Mouse (Mus musculus) T-helper 2 cell (primary cell): ENCODE measurements around the gene Mep1a.
"Not testable (repeated sequence)": the region's sequence is repeated elsewhere in the genome, so short reads cannot be mapped to it uniquely, and the experiment has no call there.

Experiments
- in situ Hi-C: fragments of 300-600 bp; cut with MboI, MseI; formaldehyde crosslinking; loops from one replicate; pipeline ENCODE4 v1.15.1; 2025; ENCODE audit warnings: high pct_unique_total_duplicates

Mep1a gene

GRCm38 (mm10) chr17:43502592-43502991 lies at the start of gene Mep1a:
Gene Mep1a, minus strand, starts transcription at chr17:43502812.
- in situ Hi-C loops, result no loop called here

- in situ Hi-C loops, result no loop called here
Observed at GRCm38 (mm10) chr17:43551122-43551630, 48.6 kb upstream of the Mep1a start.

DNA sequence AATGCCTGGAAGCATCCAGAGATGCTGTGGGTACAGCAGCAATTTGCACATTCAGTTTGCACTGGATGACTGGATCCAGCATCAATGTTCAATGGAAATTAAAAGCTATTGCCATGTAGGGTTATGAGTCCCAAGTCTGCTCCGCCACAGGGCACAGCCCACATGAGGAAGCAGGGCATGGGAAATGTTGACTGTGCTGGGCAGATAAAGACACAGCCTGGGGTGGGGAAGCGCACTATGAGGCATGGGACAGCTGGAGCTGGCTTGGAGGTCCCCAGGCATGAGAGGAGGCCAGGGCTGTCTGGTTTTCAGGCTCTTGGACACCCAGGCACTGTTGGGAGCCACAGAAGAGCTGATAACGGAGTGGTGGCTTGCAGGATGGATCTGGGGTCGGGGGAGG lies 41.4 kb upstream of the Mep1a start:
- in situ Hi-C loops, result no loop called here

GRCm38 (mm10) chr17:43543539-43543938 lies 40.9 kb upstream of the Mep1a start, which contains the start of gene Ankrd66:
Gene Ankrd66, minus strand, starts transcription at chr17:43543639.
- in situ Hi-C loops, result no loop called here

DNA sequence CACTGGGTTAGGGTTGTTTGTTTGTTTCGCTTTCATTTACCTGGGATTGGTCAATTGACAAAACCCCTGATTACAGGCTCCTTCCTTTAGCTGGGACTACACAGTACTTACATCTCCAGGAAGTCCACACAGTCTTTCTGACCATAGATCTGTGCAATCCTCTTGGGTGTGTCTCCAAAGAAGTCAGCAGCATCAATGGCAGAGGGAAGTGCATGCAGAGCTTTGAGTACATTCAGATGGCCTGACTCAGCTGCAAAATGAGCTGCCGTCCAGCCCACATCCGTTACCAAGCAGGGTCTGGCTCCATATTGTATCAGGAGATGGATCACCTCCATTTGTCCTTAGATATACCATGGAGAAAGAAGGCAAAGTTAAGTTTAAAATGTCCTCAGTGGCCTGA lies 36.2 kb upstream of the Mep1a start:
- in situ Hi-C loops, result no loop called here

- in situ Hi-C loops, result not testable (repeated sequence)
Observed at GRCm38 (mm10) chr17:43536841-43537240, 34.2 kb upstream of the Mep1a start.

DNA sequence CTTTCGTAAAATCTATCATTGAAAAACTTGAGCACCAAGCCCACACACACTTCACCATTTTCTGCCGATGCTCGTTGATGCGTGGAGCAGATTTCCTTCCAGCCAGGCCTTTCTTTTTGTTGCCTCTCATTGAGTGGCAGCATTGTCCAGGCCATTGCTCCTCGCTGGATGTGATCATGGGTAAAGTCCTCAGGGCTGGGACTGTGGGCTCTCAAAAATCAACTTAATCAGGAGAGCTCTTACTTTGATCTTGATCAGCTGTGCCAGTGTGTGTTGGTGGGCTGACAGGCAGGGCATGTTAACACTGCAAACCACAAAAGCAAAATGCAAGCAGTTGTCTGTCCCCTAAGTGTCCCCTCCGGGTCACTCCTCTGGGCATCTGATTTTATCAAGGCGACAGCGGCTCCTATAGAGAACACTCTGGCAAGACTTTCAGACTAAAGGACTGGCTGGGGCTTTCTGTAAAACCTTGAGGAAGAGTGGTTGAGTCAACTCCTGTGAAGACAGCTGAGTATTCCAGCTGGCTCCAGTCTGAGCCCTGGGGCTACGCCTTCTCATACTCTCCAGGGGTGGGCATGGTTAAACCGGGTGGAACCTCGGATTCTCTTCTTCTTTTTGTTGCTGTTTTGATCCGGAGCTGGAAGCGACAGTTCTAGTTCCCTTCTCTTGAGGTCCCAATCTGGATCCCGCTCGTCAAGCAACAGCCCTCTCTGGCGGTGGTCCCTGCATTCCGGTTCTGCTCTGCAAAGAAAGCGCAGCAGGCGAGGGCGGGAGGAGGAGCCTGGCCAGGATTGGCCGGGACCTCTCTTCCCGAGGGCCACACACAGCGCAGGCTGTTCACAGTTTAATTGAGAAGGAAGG lies 32.0 kb upstream of the Mep1a start:
- in situ Hi-C loops, result no loop called here

DNA sequence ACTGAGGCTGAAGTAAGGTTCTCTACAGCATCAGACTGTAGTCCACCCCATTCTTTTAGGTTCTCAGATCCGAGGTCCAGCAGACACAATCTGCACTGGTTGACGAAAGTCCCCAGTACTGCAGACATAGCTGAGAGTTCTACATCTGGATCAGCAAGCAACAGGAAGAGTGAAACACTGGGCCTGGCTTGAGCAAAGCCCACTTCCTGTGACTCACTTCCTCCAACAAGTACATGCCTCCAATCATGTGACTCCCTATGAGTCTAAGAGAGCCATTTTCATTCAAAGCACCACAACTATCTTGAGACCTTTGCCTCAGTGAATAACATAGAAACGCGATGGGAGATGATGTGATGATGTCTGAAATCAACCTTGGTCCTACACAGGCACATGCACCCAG lies 28.6 kb upstream of the Mep1a start:
- in situ Hi-C loops, result no loop called here

DNA sequence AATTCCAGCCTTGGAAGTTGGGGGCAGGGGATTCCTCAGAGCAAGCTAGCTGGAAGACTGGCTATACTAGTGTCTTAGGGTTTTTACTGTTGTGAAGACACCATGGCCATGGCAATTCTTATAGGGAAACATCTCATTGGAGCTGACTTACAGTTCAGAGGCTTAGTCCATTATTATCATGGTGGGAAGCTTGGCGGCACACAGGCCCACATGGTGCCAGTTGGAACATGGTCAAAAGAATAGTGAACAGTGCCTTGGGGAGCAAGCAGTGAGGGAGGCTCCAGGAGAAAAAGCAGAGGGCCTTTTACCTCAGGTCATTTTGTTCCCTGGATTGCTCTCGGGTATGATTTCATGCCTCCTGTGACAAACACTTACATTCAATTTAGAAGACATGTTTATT lies 27.9 kb upstream of the Mep1a start:
- in situ Hi-C loops, result no loop called here

GRCm38 (mm10) chr17:43520166-43520565 lies 17.6 kb upstream of the Mep1a start:
- in situ Hi-C loops, result loop anchor here (5.0 kb wide), 1 partner anchor 92 kb away; no protein-coding TSS in a partner anchor

DNA sequence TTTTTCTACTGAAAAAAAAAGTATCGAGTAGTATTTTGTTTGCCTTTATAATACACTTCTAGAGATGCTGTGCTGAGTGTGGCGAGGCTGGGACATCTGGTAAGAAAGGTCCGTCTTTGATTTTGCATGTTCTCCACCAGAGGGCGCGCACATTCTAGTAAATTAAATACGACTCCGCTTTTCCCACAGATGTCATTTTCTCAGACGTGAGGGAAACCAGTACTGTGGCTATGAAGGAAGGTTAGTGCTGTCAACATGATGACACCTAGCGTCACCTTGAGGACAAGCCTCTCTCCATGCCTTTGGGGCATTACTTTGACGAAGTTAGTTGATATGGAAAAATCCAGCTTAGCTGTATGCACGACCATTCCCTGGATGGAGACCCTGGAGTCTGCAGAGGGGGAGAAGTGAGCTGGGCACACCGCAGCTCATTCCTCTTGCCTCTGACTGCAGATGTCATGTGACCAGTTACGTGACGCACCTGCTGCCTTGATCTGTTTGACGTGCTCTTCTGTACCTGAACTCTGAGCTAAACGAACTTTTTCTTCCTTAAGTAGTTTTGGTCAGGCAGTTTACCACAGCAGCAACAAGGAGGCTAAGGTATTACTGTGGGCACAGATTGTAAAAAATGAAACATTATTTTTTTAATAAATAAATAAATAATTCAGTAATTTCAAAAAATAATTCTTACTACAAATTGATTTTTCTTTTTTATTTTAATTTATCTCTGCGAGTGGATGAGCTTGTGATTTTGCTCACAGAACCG lies 16.2 kb upstream of the Mep1a start:
- in situ Hi-C loops, result no loop called here

GRCm38 (mm10) chr17:43510782-43511181 lies 8.2 kb upstream of the Mep1a start:
- in situ Hi-C loops, result no loop called here

GRCm38 (mm10) chr17:43504594-43504934 lies 2.0 kb upstream of the Mep1a start:
- in situ Hi-C loops, result no loop called here

DNA sequence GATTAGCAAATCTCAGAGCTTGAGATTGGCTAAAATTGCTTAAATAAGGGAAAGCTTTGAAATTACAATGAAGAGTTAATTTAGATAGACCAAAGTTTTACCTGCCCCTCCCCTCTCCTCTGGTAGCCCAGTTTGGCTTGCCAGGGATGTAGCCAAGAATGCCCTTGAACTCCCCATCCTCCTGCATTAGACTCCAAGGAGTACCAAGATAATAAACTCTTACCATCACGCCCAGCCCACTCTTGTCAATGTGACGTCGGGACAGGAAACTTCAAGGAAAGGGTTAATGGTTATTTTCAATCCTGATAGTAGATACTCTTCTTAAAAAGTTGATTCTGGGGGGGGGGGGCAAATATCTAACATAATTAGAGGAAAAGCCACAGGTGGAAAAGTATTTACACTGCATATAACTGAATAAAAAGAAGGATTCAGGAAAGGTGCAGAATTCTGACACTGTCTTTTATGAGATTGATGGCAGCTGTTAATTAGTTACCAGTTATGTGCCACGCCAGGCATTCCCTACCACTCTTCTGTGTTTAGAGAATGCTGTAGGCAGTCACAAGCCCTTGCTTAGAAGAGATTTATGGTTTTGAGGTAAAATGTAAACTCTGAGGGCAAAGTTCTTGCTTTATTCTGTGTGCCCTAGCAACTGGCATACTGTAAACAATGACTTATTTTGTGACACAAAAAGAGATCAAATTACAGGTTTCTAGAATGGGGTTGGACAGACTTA lies 1.4 kb upstream of the Mep1a start:
- in situ Hi-C loops, result no loop called here

GRCm38 (mm10) chr17:43501631-43502030 lies 981 bp downstream of the Mep1a start:
- in situ Hi-C loops, result no loop called here

DNA sequence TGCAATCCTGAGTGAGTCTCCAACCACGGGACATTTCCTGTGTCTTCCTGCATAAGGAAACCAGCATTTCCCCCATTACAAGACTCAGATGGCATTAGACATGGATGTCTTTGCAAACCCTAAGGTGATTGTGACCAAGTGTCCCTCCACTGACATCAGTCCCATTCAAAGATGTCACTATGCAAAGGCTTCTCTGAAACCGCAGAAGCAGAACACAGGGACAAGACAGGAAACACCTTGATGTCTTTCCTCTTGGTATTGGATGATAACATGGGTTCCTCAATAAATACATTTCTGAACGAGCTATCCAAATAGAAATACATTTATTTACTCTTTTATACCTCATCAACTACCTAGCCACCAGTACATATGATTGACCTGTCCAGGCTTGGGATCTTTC lies 1.4 kb downstream of the Mep1a start:
- in situ Hi-C loops, result no loop called here

GRCm38 (mm10) chr17:43500513-43500912 lies 2.1 kb downstream of the Mep1a start:
- in situ Hi-C loops, result no loop called here

- in situ Hi-C loops, result no loop called here
Observed at GRCm38 (mm10) chr17:43497521-43497920, 5.1 kb downstream of the Mep1a start.

- in situ Hi-C loops, result no loop called here
Observed at GRCm38 (mm10) chr17:43495502-43495901, 7.1 kb downstream of the Mep1a start.

- in situ Hi-C loops, result not testable (repeated sequence)
Observed at GRCm38 (mm10) chr17:43490371-43490770, 12.2 kb downstream of the Mep1a start.

- in situ Hi-C loops, result no loop called here
Observed at GRCm38 (mm10) chr17:43488439-43489151, 14.0 kb downstream of the Mep1a start.
